Mouse (Mus musculus): ENCODE data around the gene Usp2. TPM values are rescaled to one million over a fixed set of nuclear protein-coding genes. Genes with fewer than 3 reads are reported as not detected.

The Usp2 gene
- polyA plus RNA-seq, 1 experiment from 2014 or later = 1.8 TPM

DNA sequence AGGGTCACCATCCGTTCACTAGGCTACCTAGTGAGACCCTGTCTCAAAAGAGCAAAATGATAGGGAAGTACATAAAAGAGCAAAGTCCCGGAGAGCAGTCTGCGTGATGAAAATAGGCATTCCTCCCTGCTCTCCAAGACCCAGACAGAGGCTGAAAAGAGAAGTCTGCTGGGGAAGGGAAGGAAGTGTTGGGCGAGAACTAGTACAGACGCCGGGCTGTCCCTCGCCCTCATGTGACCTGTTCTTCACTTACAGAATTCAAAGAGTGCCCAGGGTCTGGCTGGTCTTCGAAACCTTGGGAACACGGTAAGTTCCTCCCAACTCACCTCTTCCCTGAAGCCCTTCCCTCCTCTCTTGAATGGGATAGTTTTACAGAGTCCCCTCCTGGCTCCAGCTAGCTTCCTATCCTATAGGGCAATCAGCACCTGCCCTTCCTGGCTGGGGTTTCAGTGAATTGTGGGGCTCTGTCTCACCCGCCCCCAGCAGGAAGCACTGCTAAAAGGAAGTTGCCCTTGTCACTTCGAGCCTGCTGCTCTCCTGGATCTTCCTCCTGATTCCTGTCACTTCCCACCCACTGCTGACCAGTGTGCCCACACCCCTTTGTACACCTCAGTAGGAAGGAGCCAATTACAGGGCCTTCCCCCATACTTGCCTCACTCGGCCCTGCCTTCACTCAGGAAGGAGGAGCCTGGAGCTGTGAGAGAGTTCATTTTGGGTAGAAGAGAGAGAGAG is 22.2 kb downstream of the Usp2 start:
- H3K27me3 ChIP-seq (replicated peaks) = peaks cover 54% of the 10 kb centered on the region
- no peak overlapping the region for H3K4me3 ChIP-seq
- H3K27ac ChIP-seq = no peak overlapping the region
- H3K9ac ChIP-seq = no peak overlapping the region
- 0 out of 2 replicates have a peak, but pooled peaks cover 5% of the 10 kb centered on the region for H3K36me3 ChIP-seq
- no peaks in the 10 kb centered on the region for H3K9me3 ChIP-seq (replicated peaks)
- no peak for ATAC-seq
- 0 out of 2 replicates have a peak overlapping the region, but pooled peaks have one; percentile 10 for H3K4me2 ChIP-seq
- WGBS (ENCODE audit: insufficient replicate concordance) = 26% methylated on average over 12 of the region's 12 CpGs
- H3K4me1 ChIP-seq = peaks cover 55% of the 10 kb centered on the region

DNA sequence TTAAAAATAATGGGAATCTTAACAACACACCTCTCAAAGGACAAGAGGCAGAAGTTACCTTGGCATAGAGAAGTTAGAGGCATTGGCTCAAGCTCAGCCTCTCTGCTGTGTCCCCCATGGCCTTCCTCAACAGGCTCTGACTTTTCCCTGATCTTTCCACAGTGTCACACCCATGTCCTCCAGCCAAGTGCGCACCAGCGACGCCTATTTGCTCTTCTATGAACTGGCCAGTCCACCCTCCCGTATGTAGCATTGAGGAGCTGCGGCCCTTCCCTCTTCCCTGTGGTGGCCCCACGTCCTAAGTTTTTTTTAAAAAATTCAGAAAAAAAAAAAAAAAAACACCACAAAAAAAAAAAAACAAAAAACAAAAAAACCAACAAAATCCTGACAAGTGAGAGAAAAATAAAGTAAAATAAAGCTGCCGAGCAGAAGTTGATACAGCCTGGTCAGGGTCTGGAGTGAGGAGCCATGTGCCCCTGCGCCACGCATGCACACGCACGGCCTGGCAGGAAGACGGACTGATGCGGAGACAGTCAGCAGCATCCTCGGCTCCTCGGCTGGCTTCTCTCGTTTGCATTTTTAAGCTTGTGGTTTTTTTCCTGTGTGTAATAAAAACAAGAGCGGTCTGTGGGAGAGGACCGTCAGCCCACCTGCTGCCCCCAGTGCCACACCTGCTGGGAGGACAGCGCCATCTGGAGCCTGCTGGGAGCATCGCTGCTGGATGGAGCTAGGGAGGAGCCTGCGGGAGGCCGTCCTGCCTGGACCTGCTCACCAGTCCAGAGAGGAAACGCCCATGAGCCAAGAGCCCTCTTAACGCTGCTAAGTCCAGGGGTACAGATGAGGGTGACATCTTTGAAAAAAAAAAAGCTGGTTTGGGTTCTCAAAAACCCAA is 27.0 kb downstream of the Usp2 start:
- peaks cover 17% of the 10 kb centered on the region for H3K4me1 ChIP-seq
- H3K36me3 ChIP-seq = 0 out of 2 replicates have a peak, but pooled peaks cover 5% of the 10 kb centered on the region
- no peaks in the 10 kb centered on the region for H3K9me3 ChIP-seq (replicated peaks)
- no peak overlapping the region for H3K9ac ChIP-seq
- H3K4me3 ChIP-seq = no peak overlapping the region
- WGBS (ENCODE audit: insufficient replicate concordance) = 47% methylated on average over 24 of the region's 24 CpGs
- peaks cover 12% of the 10 kb centered on the region for H3K27me3 ChIP-seq (replicated peaks)
- no peak overlapping the region for H3K27ac ChIP-seq
- H3K4me2 ChIP-seq = no peak overlapping the region
- peak; percentile 47; the same call in 1 of the 2 replicates for ATAC-seq

DNA sequence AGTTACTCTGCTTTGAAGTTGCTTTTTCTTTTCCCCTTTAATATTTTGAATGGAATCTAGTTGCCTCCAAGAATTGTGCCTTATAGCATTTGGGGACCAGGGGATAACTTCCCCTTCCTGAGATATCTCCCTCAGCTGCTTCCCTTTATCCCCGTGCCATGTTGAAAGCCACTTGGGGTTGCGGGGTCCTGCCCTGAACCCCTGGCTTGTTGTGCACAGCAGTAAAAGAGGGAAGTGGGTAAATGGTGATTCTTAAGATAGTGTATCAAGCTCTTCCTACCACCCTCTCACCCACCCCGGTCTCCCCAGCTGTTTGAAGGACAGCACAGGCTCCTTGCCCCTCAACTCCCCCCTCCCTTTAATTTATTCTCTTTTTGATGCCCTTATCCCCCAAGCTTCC is 27.9 kb downstream of the Usp2 start:
- ATAC-seq = no peak
- Histone ChIP-seq H3K9ac (no peak overlapping the region), H3K27ac (no peak overlapping the region), H3K36me3 (0 out of 2 replicates have a peak, but pooled peaks cover 5% of the 10 kb centered on the region), H3K4me1 (peaks cover 9% of the 10 kb centered on the region; the same call in 1 of the 2 replicates), H3K4me2 (no peak overlapping the region), H3K4me3 (no peak overlapping the region), H3K9me3 (replicated peaks) (no peaks in the 10 kb centered on the region), H3K27me3 (replicated peaks) (0 out of 2 replicates have a peak, but pooled peaks cover 3% of the 10 kb centered on the region)
- WGBS (ENCODE audit: insufficient replicate concordance) = 43% methylated on average over 3 of the region's 3 CpGs

DNA sequence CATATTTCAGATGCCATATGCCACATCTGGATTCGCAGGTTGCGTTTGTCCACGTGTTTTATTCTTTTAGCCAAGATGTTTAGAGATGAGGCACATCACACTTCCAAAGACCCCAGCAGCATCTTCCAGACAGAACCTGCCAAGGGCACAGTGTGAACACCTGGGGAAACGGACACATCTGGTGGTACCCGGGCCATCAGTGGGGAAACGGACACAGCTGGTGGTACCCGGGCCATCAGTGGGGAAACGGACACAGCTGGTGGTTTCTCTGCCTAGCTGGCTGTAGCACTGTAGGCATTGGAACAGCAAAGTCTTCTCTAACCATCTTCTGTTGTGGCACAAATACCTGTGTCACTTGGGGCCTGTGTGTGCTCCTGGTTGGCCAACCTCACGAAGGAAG is 29.0 kb downstream of the Usp2 start:
- ATAC-seq = no peak
- 83% methylated on average over 9 of the region's 9 CpGs for WGBS (ENCODE audit: insufficient replicate concordance)
- Histone ChIP-seq H3K4me2 (no peak overlapping the region), H3K4me3 (no peak overlapping the region), H3K9me3 (replicated peaks) (no peaks in the 10 kb centered on the region), H3K9ac (no peak overlapping the region), H3K4me1 (peaks cover 4% of the 10 kb centered on the region; the same call in 1 of the 2 replicates), H3K36me3 (0 out of 2 replicates have a peak, but pooled peaks cover 5% of the 10 kb centered on the region), H3K27ac (no peak overlapping the region), H3K27me3 (replicated peaks) (no peaks in the 10 kb centered on the region)

DNA sequence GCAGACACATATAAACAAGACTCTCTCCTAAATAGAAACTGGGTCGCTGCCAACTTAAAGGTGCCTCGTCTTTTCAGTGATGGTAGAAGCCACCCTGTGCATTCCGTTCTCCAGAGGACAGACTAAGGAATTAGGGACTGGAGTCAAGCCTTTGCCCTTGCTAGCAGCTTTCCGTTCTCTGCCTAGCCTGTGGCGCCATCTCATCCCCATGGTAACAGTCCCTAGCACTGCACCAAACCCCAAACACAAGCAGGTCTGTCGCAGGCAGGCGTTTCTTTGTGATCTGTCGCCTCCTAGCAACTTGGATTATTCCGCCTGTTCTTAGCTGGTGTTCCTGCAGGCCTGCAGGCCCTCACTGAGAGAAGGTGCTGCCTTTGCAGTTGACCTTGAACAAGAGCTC is 29.7 kb downstream of the Usp2 start:
- H3K27me3 ChIP-seq (replicated peaks) = no peaks in the 10 kb centered on the region
- no peak overlapping the region for H3K4me2 ChIP-seq
- no peaks in the 10 kb centered on the region for H3K9me3 ChIP-seq (replicated peaks)
- no peak overlapping the region for H3K9ac ChIP-seq
- H3K36me3 ChIP-seq = 0 out of 2 replicates have a peak, but pooled peaks cover 5% of the 10 kb centered on the region
- H3K27ac ChIP-seq = no peak overlapping the region
- peaks cover 4% of the 10 kb centered on the region; the same call in 1 of the 2 replicates for H3K4me1 ChIP-seq
- no peak for ATAC-seq
- WGBS (ENCODE audit: insufficient replicate concordance) = 65% methylated on average over 9 of the region's 9 CpGs
- no peak overlapping the region for H3K4me3 ChIP-seq

DNA sequence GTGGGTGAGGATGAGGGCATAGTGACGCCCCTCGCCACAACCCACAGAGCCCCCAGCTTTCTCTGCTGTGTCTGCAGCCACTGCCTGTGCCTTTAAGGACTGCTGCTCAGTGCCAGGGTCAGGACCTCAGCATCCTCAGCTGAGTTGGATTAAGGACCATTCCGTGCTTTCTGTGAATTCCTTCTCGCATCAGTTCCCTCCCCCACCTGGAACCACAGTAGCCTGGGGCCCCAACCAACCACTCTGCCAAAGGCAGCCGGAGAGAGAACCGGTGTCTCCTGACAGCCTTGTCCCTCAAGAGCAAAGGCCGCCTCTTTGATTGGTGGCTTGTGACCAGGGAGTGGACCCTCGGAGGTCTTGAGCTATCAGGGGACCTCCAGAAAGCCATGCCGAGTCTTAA is 34.7 kb downstream of the Usp2 start, which contains the start of gene Mfrp:
TSS of gene Mfrp (plus strand) at position 240 of the 400 bp plus-strand sequence.
- no peak within 1 kb of the TSS for H3K9ac ChIP-seq
- H3K9me3 ChIP-seq (replicated peaks) = no peaks in the 10 kb centered on the region
- H3K27me3 ChIP-seq (replicated peaks) = no peaks in the 10 kb centered on the region
- no peak within 1 kb of the TSS for H3K27ac ChIP-seq
- 80% methylated on average over 9 of the region's 9 CpGs for WGBS (ENCODE audit: insufficient replicate concordance)
- no peak for ATAC-seq
- H3K4me2 ChIP-seq = no peak within 1 kb of the TSS
- peaks cover 4% of the 10 kb centered on the region; the same call in 1 of the 2 replicates for H3K4me1 ChIP-seq
- H3K36me3 ChIP-seq = peaks cover 24% of the 10 kb centered on the region
- no peak within 1 kb of the TSS for H3K4me3 ChIP-seq

DNA sequence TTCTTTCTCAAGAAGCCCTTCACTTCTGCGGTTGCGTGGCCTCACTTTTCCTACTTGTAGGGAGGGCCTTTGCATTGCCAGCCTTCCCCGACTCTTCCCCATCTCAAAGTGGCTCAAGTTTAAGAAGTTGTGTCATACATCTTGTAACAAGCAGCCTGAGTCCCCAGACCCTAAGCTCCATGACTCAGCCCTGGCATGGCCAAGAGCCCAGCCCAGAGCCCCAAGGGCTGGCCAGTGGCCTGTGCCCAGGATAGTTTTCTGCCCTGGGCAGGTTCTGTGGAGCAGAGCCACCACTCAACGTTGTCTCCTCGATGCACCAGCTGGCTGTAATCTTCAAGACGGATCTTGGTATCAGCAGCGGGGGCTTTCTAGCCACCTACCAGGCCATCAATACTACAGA is 38.1 kb downstream of the Usp2 start:
- no peak for ATAC-seq
- 79% methylated on average over 7 of the region's 7 CpGs for WGBS (ENCODE audit: insufficient replicate concordance)
- H3K4me1 ChIP-seq = peaks cover 37% of the 10 kb centered on the region
- no peak overlapping the region for H3K27ac ChIP-seq
- H3K4me2 ChIP-seq = no peak overlapping the region
- no peaks in the 10 kb centered on the region for H3K27me3 ChIP-seq (replicated peaks)
- no peak overlapping the region for H3K9ac ChIP-seq
- no peak overlapping the region for H3K4me3 ChIP-seq
- peaks cover 55% of the 10 kb centered on the region for H3K36me3 ChIP-seq
- H3K9me3 ChIP-seq (replicated peaks) = no peaks in the 10 kb centered on the region

DNA sequence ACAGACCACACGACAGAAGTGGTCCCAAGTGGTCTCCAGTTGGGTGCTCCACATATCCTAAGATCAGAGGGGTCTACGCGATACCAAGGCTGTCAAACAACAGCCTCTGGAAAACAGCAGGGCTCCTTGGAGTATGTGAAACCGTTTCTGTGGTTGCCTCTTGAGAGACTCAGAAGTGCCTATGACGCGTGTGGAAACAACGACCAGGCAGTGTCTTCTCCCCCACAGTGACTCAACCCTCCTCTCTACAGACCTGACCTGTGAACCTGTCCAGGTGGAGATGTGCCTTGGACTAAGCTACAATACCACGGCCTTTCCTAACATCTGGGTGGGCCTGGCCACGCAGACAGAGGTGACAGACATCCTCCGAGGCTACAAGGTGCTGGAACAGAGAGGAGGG is 39.0 kb downstream of the Usp2 start:
- Histone ChIP-seq H3K36me3 (peaks cover 64% of the 10 kb centered on the region), H3K27me3 (replicated peaks) (no peaks in the 10 kb centered on the region)

DNA sequence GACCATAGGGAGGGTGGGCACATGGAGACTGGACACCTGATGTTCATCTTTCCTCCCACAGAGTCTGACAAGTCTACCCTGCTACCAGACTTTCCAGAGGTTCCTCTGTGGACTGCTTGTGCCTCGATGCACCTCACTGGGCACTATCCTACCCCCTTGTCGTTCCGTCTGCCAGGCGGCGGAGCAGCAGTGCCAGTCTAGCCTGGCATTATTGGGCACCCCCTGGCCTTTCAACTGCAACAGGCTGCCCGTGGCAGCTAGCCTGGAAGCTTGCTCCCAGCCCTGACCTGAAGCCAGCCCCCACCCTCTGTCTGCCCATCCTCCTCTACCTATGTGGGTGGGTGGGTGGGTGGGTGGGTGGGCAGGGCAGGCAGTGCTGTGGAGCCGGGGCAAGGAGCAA is 39.4 kb downstream of the Usp2 start:
- peaks cover 67% of the 10 kb centered on the region for H3K36me3 ChIP-seq
- H3K4me2 ChIP-seq = no peak overlapping the region
- H3K4me1 ChIP-seq = peaks cover 48% of the 10 kb centered on the region
- H3K27me3 ChIP-seq (replicated peaks) = no peaks in the 10 kb centered on the region
- ATAC-seq = no peak
- WGBS (ENCODE audit: insufficient replicate concordance) = 94% methylated on average over 7 of the region's 7 CpGs
- no peaks in the 10 kb centered on the region for H3K9me3 ChIP-seq (replicated peaks)
- no peak overlapping the region for H3K4me3 ChIP-seq
- no peak overlapping the region; the same call in 1 of the 2 replicates for H3K27ac ChIP-seq
- H3K9ac ChIP-seq = no peak overlapping the region

More for the DNA sequence above, 39.0 kb downstream of the Usp2 start:
- no peak overlapping the region for H3K27ac ChIP-seq
- no peak overlapping the region for H3K9ac ChIP-seq
- H3K4me2 ChIP-seq = no peak overlapping the region
- H3K4me3 ChIP-seq = no peak overlapping the region
- 85% methylated on average over 10 of the region's 10 CpGs for WGBS (ENCODE audit: insufficient replicate concordance)
- ATAC-seq = no peak
- H3K4me1 ChIP-seq = peaks cover 46% of the 10 kb centered on the region
- no peaks in the 10 kb centered on the region for H3K9me3 ChIP-seq (replicated peaks)

DNA sequence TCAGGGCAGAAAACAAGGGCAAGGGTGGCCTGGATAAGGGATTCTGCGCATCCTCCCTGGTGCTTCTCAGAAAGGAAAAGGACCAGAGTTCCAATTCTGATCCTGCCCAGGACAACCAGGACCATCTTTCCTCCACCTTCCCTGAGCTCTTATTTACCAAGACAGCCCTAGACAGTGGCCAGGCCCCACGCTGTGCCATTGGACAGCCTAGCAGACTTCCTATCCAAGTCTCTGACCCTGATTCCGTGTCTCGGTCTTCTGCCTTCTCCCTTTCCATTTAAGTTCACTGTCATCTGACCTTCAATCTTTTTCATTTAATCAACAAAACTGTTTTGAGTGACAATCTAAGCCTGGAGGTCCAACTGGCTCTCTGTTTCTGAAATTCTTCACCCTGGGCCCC is 39.8 kb downstream of the Usp2 start:
- Histone ChIP-seq H3K4me3 (no peak overlapping the region), H3K27me3 (replicated peaks) (no peaks in the 10 kb centered on the region), H3K9me3 (replicated peaks) (no peaks in the 10 kb centered on the region), H3K36me3 (peaks cover 68% of the 10 kb centered on the region), H3K27ac (no peak overlapping the region; the same call in 1 of the 2 replicates), H3K4me1 (peaks cover 48% of the 10 kb centered on the region), H3K9ac (no peak overlapping the region), H3K4me2 (no peak overlapping the region)
- 93% methylated on average over 4 of the region's 4 CpGs for WGBS (ENCODE audit: insufficient replicate concordance)
- no peak for ATAC-seq

DNA sequence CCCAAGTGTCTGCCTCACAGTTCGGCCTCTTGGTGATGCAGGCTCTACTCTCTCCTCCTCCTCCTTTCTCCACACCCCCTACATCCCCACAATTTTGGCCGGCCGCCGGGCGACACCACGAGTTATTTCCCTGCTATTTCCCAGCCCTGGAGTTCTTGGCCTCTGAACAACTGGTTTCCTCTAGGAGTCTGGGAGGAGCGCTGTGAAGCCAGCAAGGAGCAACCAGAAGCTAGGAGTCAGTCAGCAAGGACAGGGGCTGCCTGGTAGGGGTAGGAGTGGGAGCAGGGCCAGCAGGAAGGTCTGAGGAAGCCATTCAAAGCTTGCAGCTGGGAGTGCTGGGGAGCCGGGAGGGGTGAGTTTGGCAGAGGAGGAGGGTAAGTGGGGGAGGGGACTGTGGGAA is 40.3 kb downstream of the Usp2 start, which contains the start of gene C1qtnf5:
TSS of gene C1qtnf5 (plus strand) at position 136 of the 400 bp plus-strand sequence.
- WGBS (ENCODE audit: insufficient replicate concordance) = 78% methylated on average over 8 of the region's 8 CpGs
- Histone ChIP-seq H3K27ac (no peak within 1 kb of the TSS; the same call in 1 of the 2 replicates), H3K27me3 (replicated peaks) (no peaks in the 10 kb centered on the region), H3K4me1 (peaks cover 53% of the 10 kb centered on the region), H3K4me2 (peak within 1 kb of the TSS; percentile 18; the same call in 1 of the 2 replicates), H3K36me3 (peaks cover 70% of the 10 kb centered on the region), H3K4me3 (no peak within 1 kb of the TSS), H3K9me3 (replicated peaks) (no peaks in the 10 kb centered on the region), H3K9ac (no peak within 1 kb of the TSS; the same call in 1 of the 2 replicates)
- ATAC-seq = no peak

Measured in liver, embryonic 12.5 days (tissue).